Mouse (Mus musculus) megakaryocyte-erythroid progenitor cell, adult 5-6 weeks (primary cell): ENCODE data around the gene Kctd20. TPM values are rescaled to one million over a fixed set of nuclear protein-coding genes. Genes with fewer than 3 reads are reported as not detected.
A peak's percentile ranks its signal among the peaks of the same experiment; 100 is the strongest.

Source experiments
- ATAC-seq: replicated peaks from 2 replicates; pipeline ENCODE4 v1.8.0; 2016; ENCODE audit warnings: mild to moderate bottlenecking, inconsistent platforms; ENCODE audit not compliant: severe bottlenecking, poor library complexity, low FRiP score, low TSS enrichment
- total RNA-seq, 2 experiments: library from RNA; stranded (forward) in 1 of 2; stranded (reverse) in 1 of 2; fragments of 200-1000, 215-1000 nt in 1 of 2; fragments of >200 nt in 1 of 2; fragmentation: Nextera tagmentation in 1 of 2; gene quantifications; 2 replicates each; pipeline ENCODE4 v1.2.3; 2014 to 2017

The Kctd20 gene
- total RNA-seq (2014; fragmentation: Nextera tagmentation) (23.5 and 33.8 TPM in 2 replicates), total RNA-seq (2017) (31.4 and 39.9 TPM in 2 replicates)

DNA sequence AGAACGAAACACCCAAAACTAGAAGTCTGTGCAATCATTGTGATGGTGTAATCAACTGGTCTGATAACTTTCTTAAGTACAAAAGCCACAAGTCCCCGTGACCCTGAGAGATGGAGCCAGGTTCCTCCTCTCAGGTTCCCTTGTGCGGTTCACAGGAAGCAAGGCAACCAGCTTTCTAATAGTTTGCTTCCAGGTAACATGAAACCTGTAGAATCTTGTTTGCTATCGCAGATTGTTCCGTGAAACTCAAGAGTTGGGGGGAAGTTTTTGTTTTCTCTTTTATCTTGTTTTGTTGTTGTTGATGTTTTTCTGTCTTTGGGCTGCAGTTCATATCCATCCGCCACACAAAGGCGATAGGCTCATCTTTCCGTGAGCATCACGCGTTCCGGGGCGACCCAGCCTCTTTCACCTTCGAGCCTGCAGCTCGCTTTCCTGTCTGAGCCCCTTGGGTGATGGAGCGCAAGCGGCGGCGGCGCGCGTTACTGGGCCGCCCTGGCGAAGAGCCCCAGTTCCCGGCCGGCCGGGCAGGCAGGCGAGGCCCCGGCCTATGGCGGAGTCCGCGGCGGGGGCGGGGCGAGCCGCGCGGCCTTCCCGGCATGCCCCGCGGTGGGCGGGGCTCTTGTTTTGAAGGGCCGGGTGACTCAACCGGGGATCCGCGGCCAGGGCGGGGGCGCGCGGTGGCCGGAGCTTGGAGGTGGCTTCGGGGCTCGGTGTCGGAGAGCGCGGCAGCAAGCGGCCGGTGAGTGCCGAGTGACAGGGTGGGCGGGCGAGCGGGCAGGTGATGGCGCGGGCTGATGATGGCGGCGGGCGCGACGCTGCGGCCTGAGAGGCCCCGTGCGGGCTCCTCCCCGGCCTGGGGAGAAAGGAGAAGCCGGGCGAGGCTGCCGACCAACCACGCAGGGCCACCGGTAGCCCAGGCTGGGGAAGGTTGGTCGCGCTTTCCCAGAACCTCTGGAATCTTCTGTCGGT lies at the start of gene Kctd20:
TSS of gene Kctd20 (plus strand) at position 120 of the 969 bp plus-strand sequence.
- ATAC-seq = peak; percentile 65

DNA sequence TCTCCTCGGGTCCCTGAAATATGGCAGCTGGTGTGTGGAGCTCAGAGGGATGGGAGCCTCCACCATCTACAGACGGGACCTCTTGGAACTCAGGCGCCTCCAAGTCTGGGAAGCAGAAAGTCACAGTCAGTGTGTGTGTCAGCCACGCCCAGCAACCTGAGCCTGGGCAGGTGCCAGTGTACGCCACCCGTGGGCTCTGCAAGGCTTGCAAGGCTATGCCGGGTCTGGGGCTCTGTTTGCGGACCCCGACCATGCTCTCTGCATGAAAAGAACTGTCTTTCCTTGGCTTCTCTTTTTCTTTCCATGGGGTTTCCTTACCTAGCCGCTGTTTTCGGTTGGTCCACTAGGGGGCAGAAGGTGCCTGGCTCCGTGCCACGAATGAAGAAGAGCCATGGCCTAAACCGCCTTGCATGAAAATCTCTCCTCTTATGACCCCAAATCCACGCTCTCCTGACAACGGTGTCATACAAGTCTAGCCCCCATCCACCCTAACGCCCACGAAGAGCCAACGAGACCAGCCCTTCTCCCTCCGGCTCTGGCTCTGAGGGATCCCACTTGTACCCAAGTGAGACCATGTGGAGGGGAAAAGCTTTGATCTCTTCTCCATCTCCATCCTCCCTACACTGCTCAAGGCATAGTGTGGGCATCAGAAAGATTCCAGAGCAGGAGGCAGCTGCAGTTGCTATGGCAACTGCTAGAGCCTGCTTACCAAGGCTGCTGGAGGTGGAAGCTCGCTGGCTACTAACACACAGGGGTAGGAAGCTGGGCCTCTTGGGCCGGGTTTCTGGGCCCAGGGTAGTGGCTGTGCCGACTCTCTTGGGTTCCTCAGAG lies 47.0 kb upstream of the Kctd20 start:
- ATAC-seq = no peak

DNA sequence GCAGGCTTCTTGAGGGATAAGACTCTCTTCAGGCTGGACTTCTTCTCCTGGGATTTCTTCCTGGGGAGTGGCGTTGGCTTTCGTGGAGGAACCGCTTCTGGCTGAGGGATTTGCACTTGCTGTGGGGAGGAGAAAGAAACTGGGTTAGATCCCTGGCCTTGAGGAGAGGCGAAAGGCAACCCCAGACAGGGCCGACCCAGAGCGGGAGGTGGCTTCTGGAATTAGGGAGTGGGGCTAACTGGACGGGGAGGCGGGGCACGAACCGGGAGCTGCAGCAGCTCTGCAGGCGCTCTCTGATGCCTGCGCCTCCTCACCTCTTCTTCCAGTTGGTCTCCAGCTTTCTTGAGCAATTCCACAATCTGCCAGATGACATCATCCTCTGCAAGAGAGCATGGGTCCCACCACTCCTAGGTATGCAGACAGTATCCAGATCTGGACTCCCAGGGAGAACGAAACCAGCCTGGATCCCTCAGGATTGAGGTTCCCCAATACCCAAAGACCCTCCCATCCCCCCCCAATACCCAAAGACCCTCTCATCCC lies 46.3 kb upstream of the Kctd20 start:
- ATAC-seq = no peak

DNA sequence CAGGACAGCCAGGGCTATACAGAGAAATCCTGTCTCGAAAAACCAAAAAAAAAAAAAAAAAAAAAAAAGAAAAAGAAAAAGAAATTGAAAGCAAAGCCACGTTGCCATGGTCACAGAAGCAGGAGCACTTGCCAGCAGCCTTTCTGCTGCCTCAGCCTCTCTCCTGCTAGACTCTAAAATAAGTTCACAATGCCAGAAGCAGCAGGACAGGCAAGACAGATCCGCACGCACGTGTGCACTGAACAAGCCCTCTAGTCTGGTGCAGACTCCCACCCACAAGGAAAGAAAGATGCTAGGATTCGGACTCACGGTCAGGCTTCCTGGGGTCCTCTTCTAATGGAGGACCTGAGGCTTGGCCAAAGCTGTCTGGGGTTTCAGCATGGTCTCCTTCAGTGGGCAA lies 43.8 kb upstream of the Kctd20 start:
- ATAC-seq = no peak

DNA sequence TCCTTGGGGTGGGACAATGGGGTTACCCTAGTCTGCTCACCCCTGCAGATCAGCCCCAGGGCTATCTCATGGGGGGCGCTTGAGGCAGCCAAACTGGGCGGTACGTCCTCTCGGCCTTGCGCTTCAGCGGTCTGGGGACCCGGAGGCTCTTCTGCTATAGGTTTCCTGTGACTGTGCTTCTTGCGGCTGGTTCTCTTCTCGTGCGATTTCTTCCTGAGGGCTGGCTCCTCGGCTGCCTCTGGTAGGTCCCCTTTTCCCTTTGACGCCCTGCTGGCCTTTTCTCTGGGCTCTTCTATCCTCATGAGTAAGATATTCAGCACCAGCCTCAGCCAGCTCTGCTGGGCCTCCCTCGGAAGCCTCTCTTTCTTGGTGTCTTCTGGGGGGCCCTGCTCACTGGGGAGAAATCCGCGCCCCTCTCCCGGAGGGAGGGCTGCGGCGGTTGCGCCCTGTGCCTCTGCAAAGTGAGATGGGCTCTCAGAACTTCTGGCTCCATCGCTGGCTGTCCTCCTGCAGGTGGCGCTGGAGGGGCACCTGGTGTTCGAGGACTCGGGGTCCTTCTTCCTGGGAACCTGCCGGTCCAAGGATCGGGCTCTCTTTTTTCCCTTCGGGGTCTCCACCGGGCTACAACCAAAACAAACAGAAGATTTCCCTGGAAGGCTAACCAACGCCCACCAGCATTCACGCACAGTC lies 42.4 kb upstream of the Kctd20 start:
- ATAC-seq = 0 out of 2 replicates have a peak, but pooled peaks have one; percentile 44

DNA sequence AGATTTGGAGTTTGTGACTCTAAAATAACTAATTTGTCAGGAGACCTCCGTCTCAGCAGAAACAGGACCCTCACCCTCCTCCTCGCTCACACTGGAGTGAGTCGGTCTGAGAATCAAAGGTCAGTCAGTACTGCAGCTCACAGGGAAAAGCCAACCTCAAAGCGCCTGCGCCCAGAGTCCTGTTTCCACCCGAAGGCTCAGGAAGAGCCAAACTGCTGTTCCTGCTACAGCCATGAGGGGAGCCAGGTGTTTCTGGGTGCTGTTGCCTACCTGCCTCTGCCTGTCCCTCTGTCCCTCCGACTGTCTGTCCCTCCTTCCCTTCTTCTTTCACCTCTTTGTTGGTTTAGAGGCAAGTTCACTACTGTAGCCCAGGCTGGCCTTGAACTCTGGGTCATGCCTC lies 41.6 kb upstream of the Kctd20 start:
- no peak for ATAC-seq

DNA sequence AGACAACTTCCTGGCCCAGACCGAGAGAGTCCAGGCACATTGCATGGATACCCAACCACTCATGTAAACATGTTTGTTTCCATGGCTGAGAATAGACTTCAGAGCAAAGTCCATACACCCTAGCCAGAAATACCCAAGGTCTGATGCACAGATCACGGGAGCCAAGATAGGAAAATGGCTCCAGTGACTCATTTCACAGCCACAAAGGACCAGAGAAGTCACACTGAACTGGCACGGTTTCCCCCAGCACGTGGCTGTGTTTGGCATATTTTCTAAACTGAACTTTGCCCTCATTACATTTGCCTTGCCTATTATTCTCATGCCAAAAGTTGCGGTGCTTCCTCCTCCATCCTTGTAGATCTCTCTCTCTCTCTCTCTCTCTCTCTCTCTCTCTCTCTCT lies 38.5 kb upstream of the Kctd20 start:
- no peak for ATAC-seq

DNA sequence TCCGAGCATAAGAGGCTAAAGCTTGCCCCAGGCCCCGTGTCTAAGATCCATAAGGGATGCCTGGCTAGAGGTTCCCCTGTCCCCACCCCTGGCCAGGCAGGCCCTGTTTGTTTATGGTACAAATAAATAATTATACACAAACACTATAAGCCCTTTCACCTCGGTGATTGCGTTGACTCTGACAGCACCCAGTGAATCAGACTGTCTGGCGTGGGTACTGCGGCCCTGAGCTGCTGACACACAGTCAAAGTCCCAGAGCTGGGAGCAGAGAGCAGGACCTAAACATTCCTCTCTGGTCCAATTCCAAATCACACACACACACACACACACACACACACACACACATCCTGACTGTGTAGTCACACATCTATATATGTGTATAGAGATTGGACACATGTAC lies 37.8 kb upstream of the Kctd20 start:
- ATAC-seq = no peak

DNA sequence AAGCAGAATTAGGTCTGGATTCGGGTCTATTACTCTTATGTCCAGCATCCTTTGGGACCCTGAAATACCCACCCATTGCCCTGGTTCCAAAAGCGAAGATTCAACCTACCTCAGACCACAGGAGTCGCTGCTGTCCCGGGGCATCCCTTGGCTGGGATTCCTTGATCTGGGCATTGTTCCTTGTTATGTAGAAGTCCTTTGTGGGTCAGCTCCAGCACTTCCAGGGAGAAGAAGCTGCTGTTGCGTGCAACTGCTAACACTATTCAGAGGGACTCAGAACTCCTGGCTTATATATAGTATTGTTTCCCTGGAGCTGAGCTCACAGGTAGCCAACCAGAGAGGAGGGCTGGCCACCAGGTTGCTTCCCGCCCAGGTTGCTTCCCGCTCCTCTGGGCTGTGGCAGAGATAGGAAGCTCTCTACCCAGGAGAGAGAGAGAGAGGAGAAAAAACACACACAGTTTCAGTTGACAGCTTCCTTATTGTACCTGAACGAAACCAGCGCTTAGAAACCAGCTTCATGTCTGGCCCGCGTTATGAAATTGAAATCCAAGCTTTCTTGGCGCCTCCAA lies 36.6 kb upstream of the Kctd20 start, which contains the start of gene 4930539E08Rik:
TSS of gene 4930539E08Rik (minus strand) at position 265 of the 569 bp plus-strand sequence.
- no peak for ATAC-seq

DNA sequence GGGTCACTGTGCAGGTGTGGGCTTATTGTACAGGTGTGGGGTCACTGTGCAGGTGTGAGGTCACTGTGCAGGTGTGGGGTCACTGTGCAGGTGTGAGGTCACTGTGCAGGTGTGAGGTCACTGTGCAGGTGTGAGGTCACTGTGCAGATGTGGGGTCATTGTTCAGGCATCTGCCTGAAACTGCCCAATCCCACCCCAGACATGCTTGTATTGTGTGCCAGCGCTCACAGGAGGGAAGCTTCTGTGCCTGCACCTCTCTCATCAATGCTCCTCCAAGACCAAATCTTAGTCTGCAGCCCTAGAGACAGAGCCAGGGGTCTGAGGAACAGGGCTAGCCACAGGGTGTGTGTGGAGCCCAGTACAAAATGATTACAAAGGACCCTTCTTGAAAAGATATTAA lies 35.2 kb upstream of the Kctd20 start:
- ATAC-seq = no peak

DNA sequence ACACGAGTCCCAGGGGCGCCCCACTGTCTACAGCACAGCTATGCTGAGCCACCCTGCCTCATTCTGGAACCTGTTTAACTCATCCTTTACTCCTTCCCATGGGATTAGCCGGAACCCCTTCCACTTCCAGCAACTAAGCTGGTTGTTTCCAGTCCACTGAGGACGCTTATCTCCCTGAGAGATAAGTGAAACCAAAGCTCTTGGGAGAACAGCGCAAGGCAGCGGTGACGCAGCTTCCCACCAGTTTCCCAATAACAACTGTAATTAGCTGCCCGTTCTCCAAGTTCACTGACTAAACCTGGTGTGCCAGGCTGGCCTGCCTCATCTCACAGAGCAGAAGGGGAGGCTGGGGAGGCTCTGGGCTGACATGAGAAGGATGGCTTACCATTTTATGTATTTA lies 30.7 kb upstream of the Kctd20 start:
- ATAC-seq = no peak

DNA sequence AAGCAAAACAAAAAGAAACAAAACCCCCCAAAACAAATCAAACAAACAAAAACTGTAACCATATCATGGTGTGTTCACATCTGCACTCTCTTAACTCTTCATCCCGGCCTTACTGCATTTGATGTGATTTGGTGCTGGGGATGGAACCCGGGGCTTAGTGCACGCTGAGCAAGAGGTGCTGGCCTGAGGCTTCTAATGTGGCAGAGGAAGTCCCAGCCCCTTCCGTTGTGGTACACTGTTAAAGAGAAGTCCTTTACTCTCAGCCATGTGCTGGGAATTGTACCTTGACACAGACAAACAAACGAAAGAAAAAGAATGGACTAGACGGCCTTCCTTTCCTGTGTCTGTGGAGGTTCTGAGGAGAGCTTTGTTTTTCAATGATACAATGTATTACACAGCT lies 29.7 kb upstream of the Kctd20 start:
- ATAC-seq = no peak

DNA sequence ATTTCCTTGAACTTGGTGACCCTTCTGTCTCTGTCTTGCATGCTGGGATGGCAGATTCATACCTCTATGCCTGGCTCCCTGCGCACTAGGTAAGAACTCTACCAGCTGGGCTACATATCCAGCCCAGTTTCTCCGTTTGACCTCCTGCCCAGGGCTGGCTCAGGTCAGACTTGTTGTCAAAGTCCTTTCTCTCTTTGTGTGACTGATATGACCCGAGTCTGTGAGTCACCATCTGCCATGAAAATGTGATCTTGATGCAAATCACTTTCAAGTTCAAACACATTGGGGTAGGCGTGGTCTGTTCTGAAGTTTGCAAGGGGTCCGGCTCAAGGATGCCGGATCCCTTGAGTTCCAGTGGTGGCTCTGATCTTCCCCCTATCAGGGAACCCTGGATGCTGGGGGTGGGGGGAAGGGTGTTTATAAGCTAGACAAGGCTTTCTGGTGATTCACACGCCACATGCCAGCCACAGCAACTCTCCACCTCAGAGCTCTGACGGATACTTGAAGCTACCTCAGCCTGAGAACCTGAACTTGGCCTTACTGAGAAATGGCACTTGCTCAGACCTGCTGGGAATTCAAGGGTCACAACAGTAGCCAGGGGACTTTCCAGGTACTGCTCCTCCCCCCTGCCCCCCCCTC lies 26.7 kb upstream of the Kctd20 start:
- ATAC-seq = no peak

DNA sequence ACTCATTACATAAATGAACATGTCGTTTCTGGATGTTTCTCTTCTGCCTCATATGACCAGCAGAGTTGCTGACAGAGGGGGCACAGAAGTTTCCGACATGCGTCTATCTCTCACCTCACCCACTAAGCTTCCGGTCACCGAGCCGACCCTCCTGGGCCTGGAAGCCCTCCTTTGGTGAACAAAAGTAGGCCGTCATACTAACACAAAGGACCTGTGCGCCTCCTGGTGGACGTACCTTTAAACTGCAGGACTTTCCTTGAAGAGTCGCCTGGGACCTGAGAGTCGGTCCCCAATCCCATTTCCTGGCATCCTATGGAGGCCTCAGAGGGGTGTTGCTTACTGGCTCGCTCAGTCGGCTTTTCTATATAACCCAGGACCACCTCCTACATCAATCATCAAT lies 25.4 kb upstream of the Kctd20 start:
- ATAC-seq = peak; percentile 16; the same call in 1 of the 2 replicates

DNA sequence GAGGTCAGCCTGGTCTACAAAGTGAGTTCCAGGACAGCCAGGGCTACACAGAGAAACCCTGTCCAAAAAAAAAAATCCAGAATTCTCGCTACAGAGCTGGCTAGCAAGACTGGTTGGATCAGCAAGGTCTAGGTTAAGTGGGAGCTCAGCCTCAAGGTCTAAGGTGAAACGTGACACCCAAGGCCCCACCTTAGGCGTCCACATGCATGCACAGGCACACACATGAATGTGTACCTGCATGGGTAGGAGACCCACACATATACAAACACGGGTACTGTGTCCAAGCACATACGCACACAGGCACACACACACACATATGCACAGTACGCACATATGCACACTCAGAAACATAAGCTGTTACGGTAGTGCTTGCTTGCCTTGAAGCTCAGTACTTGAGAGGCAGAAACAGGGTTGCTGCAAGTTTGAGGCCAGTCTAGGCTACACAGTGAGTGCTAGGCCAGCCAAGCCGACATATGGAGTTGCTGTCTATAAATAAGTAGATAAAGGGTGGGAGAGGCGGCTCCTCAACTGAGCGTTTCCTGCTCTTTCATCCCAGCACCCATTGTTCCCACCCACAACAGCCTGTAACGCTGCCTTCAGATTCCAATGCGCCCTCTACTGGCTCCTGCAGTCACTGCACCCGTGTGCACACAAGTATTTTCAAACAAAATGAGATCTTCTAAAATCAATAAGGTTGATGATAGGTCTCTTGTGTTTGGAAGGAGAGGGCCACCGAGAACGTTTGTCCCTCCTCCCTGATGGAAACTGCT lies 24.7 kb upstream of the Kctd20 start:
- ATAC-seq = peak; percentile 46

DNA sequence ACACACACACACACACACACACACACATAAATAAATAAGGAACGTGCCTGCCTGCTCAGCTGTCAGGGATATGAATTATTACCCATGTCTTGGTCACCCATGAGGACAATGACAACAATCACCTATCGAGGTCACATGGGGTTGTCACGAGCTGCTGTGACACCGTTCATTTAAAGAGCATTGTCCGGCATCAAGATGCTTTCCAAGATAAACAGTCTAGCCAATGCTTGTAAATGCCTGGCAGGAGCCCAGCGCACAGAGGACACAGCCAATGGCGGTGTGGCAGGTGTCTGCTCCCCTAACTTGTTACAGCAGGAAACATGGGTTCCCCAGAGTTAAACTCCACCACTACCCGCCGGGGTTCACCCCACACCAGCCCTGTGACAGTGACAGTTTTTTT lies 23.7 kb upstream of the Kctd20 start:
- no peak for ATAC-seq

DNA sequence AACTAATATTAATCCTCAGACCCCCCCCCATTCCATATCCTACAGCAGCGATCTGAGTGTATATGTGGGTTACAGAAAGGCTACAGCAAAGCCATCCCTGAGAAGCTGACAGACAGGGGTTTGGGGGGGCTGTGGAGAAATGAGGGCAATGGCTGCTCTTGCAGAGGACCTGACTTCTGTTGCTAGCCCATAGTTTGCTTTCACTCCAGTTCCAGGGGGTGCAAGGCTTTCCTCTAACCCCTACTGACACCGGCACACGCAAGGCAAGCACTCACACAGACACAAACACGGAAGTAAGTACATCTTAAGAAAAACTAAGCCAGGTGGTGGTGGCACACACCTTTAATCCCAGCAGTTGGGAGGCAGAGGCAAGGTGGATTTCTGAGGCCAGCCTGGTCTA lies 22.4 kb upstream of the Kctd20 start:
- no peak for ATAC-seq
